Mouse (Mus musculus): ENCODE results near the gene Klf16. TPM values are rescaled to one million over a fixed set of nuclear protein-coding genes. Genes with fewer than 3 reads are reported as not detected.

Klf16 gene
- total RNA-seq, 2 experiments from 2014 or later = 57.3 to 57.6 TPM

GRCm38 (mm10) chr10:80578131-80578750 is 1.1 kb upstream of the Klf16 start:
- DNase-seq (ENCODE audit: extremely low spot score in 1 of 2, low spot score in 1 of 2) = peak; percentile 44 to 59

- peak in 1 of 2 experiments; percentile 55 for DNase-seq (ENCODE audit: extremely low spot score in 1 of 2, low spot score in 1 of 2)
Observed at GRCm38 (mm10) chr10:80576351-80577194, 548 bp downstream of the Klf16 start.

- DNase-seq (ENCODE audit: extremely low spot score in 1 of 2, low spot score in 1 of 2) = no peak
Observed at GRCm38 (mm10) chr10:80575925-80576324, 1.2 kb downstream of the Klf16 start.

GRCm38 (mm10) chr10:80574896-80575295 is 2.2 kb downstream of the Klf16 start:
- DNase-seq (ENCODE audit: extremely low spot score in 1 of 2, low spot score in 1 of 2) = no peak

GRCm38 (mm10) chr10:80573944-80574343 is 3.2 kb downstream of the Klf16 start:
- no peak for DNase-seq (ENCODE audit: extremely low spot score in 1 of 2, low spot score in 1 of 2)

- no peak for DNase-seq (ENCODE audit: extremely low spot score in 1 of 2, low spot score in 1 of 2)
Observed at GRCm38 (mm10) chr10:80572477-80572876, 4.6 kb downstream of the Klf16 start.

- no peak for DNase-seq (ENCODE audit: extremely low spot score in 1 of 2, low spot score in 1 of 2)
Observed at GRCm38 (mm10) chr10:80570871-80571836, 6.0 kb downstream of the Klf16 start.

GRCm38 (mm10) chr10:80570419-80570818 is 6.7 kb downstream of the Klf16 start:
- no peak for DNase-seq (ENCODE audit: extremely low spot score in 1 of 2, low spot score in 1 of 2)

DNA sequence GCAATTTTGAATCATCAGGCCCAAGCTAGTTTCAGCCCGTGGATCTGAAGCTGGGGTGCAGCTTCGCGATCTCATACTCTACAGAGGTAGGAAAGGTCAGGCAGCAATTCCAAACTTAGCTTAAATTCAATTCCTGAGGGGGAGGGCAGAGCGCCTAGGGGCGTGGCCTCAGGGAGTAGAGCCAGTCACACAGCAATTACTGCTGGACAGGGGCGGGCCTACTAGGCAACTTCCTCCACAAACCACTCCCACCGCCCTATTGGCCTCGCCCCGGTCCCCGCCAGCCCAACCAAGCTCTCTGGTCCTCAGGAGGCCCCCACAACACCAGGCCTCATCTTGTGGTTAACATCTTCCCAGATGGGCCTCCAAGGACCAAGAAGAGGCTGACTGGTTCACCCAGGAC is 7.5 kb downstream of the Klf16 start:
- no peak for DNase-seq (ENCODE audit: extremely low spot score in 1 of 2, low spot score in 1 of 2)

DNA sequence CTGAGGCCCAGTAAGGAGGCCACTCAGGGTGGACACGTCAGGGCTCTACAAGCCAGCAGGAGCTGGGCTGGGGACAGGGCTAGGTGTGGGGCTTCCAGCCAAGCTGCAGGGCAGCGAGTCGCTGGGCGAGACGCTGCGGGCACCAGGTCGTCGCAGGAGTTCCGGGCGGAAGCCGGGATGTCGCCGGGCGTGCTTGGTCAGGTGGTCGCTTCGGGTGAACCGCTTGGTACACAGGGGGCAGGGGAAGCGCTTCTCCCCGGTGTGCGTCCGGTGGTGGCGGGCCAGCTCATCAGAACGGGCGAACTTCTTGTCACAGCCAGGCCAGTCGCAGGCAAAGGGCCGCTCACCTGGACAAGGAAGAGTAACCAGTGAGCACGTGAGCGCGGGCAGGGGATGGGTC is 8.2 kb downstream of the Klf16 start:
- no peak for DNase-seq (ENCODE audit: extremely low spot score in 1 of 2, low spot score in 1 of 2)

DNA sequence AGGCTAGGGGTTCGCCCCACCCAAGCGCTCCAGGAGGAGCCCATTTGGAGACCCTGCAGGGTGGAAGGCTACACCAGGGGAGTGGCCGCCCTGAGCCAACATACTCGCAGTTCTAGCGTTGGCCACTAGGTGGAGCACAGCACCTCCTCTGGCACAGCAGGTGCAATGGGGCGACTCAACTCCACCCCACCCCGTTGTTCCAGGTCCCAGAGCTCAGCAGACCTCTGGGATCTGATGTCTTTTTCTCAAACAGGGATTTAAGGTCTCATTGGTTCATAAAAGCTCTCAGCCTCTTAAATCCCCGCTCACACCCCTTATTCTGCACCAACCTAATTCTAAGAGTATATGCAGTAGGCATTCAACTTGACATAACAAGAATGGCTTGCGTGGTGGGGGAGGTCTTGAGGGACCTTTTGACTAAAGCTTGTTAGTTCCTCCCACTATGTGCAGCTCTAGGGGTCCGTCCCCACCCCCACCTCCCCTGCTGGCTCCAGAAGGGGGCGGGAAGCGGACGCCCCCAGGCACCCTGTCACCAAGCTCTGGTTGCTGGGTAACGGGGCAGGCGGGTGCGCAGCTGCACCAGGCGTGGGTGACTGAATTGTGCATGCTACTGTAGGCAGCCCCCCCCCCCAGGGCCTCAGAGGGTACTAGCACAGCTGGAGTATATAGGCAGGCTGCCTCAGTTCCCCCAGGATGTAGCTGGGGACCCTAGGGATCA is 10.6 kb downstream of the Klf16 start:
- DNase-seq (ENCODE audit: extremely low spot score in 1 of 2, low spot score in 1 of 2) = peak; percentile 87 to 98

DNA sequence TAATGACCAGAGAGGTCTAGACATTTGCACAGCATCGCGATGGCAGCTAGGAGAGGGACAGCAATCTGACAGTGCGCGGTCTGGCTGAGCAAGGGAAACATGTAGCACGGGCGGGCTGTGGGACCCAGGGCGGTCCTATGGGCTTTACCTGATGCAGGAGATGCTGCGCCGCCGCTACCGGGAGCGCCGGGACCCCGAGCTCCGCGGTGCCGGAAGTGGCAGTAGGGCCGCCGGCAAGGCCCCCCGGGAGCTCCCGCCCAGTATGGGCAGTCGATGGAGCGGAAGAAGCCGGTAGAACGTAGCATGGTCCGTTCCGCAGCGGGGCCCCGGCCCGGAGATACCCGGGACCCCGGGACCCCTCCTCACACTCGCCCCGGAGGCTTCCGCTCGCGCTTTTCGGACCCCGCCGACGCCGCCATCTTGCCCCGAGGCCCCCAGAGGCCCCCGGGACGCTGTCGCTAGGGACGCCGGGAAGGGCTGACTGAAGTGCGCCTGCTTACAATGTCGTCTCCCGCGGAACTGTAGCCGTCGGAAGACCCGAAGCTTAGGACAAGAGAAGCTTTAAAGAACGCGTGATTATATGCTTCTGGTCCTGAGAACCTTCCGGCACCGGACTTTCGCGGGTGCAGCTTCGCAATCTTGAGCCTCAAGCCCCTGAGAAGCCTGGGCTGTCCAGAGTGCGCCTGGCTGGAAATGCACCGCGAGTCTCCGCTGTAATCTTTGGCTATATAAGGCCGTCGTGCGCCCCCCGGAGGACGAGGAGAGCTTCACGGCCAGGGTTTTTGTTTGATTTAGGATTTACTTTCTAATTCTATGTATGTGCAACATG is 15.8 kb downstream of the Klf16 start, which contains the start of gene Rexo1:
Gene Rexo1 (minus strand): TSS at position 445 of the 829 bp plus-strand sequence.
- peak; percentile 92 to 94 for DNase-seq (ENCODE audit: extremely low spot score in 1 of 2, low spot score in 1 of 2)

DNA sequence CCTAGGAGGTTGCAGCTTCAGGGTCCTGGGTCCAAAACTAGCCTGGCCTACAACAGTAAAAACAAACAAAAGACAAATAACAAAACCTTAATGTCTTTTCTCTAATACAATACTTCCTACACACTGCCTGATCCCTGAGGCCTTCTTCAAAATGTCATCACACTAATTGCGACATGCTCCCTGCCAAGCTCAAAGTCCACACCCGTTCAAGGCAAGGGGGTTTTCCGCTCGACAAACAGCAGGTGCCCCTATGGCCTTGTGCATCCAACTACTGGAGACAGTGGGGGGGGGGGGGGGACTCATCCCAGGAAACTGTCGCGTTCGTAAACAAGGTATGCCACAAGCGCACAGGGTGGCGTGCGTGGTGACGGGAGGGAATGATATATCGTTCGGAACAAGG is 16.5 kb downstream of the Klf16 start:
- no peak for DNase-seq (ENCODE audit: extremely low spot score in 1 of 2, low spot score in 1 of 2)

GRCm38 (mm10) chr10:80559431-80559830 is 17.7 kb downstream of the Klf16 start:
- no peak for DNase-seq (ENCODE audit: extremely low spot score in 1 of 2, low spot score in 1 of 2)

DNA sequence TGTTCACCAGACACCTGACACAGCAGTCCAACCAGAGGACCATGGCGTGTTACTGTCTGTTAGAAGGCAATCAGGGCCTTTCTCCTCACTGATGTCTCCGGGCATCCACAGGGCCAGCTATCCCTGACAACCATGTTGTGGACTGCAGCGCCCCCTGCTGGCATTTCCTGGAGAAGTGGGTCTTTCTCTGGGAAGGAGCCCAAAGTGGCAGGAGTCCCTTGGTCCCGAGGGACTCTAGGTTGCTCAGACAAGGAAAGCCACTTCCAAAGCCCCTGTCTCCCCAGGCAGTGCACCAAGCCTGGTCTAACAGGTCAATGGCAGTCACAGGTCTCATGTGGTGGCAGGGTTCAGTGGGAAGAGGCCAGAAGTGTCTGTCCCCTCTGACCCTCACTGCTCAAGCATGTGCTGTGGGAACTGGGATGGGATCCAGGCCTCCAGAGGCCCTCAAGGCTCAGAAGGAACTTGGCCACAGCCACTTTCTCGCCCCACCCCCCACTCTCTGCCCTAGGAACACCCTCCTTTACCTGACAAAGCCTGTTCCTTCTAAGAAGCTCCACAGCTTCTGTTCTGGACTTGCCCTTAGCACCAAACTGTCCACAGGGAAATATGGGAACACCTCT is 19.7 kb downstream of the Klf16 start:
- peak; percentile 75 to 94 for DNase-seq (ENCODE audit: extremely low spot score in 1 of 2, low spot score in 1 of 2)

GRCm38 (mm10) chr10:80553997-80554396 is 23.1 kb downstream of the Klf16 start:
- no peak for DNase-seq (ENCODE audit: extremely low spot score in 1 of 2, low spot score in 1 of 2)

GRCm38 (mm10) chr10:80553575-80553974 is 23.5 kb downstream of the Klf16 start:
- no peak for DNase-seq (ENCODE audit: extremely low spot score in 1 of 2, low spot score in 1 of 2)

- no peak for DNase-seq (ENCODE audit: extremely low spot score in 1 of 2, low spot score in 1 of 2)
Observed at GRCm38 (mm10) chr10:80552364-80552763, 24.8 kb downstream of the Klf16 start.

DNA sequence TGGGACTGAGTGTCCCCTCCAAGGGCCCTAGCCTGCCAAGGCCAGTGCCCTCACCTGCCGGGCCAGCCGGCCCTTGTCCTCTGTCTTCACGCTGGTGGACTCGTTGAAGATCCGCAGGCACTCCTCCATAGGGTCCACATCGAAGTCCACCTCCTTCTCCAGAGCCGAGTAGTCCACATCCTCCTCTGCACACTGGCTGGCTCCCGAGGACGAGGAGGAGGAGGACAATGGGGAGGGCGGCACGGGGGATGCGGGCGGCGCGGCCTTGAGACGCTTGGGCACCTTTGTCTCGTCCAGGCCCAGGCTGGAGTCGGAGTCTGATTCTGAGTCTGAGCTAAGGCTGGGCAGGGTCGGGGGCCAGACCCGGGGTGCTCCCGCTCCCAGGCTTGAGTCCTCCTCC is 27.8 kb downstream of the Klf16 start:
- DNase-seq (ENCODE audit: extremely low spot score in 1 of 2, low spot score in 1 of 2) = no peak
